Mouse (Mus musculus) hindbrain, embryonic 15.5 days (tissue): ENCODE measurements at regions not wholly inside any gene's neighbourhood (a gene's known extent, or its start where the extent isn't known, plus 50 kb on each side); places are given as distances from the start of the nearest gene placed in this dataset.

Source experiments
- ATAC-seq: fragments of 200-750 bp; cut with Nextera tagmentation; 2 replicates; pipeline ENCODE4 v1.8.0; 2017; ENCODE audit warnings: low read depth, moderate number of reproducible peaks, moderate TSS enrichment; ENCODE audit not compliant: low FRiP score
- H3K27ac ChIP-seq: fragments of 300-500 bp; sonication (generic); replicated peaks from 2 replicates; pipeline ENCODE4 v1.5.1; 2015; ENCODE audit warnings: mild to moderate bottlenecking, inconsistent platforms
- H3K27me3 ChIP-seq: fragments of 300-500 bp; sonication (generic); 2 replicates; pipeline ENCODE4 v1.6.1; 2015; ENCODE audit warnings: control low read depth, inconsistent platforms
- H3K36me3 ChIP-seq: fragments of 300-500 bp; sonication (generic); 2 replicates; pipeline ENCODE4 v1.6.1; 2015; ENCODE audit warnings: control low read depth, inconsistent platforms
- H3K4me1 ChIP-seq: fragments of 300-500 bp; sonication (generic); replicated peaks from 2 replicates; pipeline ENCODE4 v1.6.1; 2015; ENCODE audit warnings: control low read depth, inconsistent platforms
- H3K4me2 ChIP-seq: fragments of 300-500 bp; sonication (generic); 2 replicates; pipeline ENCODE4 v1.6.1; 2015; ENCODE audit warnings: moderate library complexity, mild to moderate bottlenecking, inconsistent platforms
- H3K4me3 ChIP-seq: fragments of 300-500 bp; sonication (generic); 2 replicates; pipeline ENCODE4 v1.5.1; 2015; ENCODE audit warnings: mild to moderate bottlenecking, inconsistent platforms
- H3K9ac ChIP-seq: fragments of 300-500 bp; sonication (generic); 2 replicates; pipeline ENCODE4 v1.6.1; 2015; ENCODE audit warnings: inconsistent platforms
- H3K9me3 ChIP-seq: fragments of 300-500 bp; sonication (generic); 2 replicates; pipeline ENCODE4 v1.6.1; 2016; ENCODE audit warnings: control low read depth, inconsistent platforms
- WGBS: fragments of 180-500 bp; shearing (Covaris S2); methylation state at CpG from one replicate; pipeline ENCODE4 v1.1.7; 2015; 5-methylcytosine and 5-hydroxymethylcytosine counted together

DNA sequence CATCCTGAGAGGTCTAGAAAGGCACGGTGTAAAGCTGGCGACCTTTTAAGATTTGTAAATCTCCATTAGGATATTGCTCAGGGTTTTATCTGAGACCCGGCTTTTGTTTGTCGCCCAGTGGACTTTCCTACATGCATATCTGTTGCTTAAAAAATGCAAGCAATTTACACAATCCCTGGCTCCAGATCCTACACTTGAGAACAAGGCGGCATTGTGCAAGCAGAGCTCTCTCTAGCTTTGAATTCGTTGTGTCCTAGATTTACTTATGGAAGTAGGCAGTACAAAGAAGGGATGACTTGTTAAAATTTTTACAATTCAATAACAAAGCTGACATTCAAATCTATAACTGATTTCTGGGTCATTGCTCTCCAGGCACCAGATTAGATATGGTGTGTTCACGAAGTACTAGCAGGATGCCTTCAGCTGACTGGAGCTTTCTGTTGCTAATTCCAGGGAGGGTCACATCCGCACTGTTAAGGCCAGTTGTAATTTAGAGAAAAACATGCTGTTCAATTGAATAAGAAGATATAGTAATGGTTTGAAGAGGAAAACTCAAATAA, 62.2 kb upstream of the Teddm2 start:
- H3K9ac ChIP-seq, result no peak overlapping the region
- H3K27ac ChIP-seq, result peak overlapping the region; percentile 6; the same call in 1 of the 2 replicates
- H3K36me3 ChIP-seq, result no peaks in the 10 kb centered on the region
- H3K27me3 ChIP-seq, result no peaks in the 10 kb centered on the region
- no peak for ATAC-seq
- H3K4me3 ChIP-seq, result no peak overlapping the region
- WGBS, result 54% methylated on average over 8 of the region's 8 CpGs
- no peaks in the 10 kb centered on the region for H3K4me1 ChIP-seq
- no peaks in the 10 kb centered on the region for H3K9me3 ChIP-seq
- no peak overlapping the region for H3K4me2 ChIP-seq

DNA sequence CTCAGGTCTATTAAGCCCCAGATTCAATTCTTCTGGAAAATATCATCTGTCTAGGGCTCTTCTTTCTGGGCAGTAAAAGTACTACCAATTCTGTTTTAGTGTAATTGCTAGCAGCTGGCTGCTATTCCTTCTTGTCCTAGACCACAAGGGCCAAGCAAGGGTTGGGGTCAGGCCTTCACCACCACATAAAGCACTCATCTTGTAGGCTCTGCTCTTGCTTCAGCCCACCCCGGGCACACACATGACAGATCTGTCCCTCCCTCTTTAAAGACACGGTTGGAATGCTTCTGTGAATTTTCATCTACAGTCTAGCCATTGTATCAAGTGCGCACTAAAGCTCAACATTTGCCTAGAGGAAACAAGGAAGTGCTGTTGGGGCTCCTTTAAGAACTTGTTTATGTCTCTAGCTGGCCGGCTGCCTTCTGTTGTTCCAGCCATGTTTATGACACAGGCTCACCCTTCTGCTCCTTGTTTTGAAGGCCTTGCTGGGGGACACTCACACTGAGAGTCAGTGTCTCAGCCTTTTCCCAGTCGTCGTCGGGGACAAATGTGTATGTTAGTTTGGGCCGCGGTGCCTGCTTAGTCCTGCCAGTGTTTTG, 63.8 kb upstream of the Teddm2 start:
- no peak for ATAC-seq
- WGBS, result 74% methylated on average over 9 of the region's 9 CpGs
- no peaks in the 10 kb centered on the region for H3K27me3 ChIP-seq
- no peaks in the 10 kb centered on the region for H3K9me3 ChIP-seq
- 0 out of 2 replicates have a peak overlapping the region, but pooled peaks have one; percentile 26 for H3K27ac ChIP-seq
- H3K36me3 ChIP-seq, result no peaks in the 10 kb centered on the region
- no peaks in the 10 kb centered on the region for H3K4me1 ChIP-seq
- H3K4me3 ChIP-seq, result no peak overlapping the region
- H3K4me2 ChIP-seq, result no peak overlapping the region
- no peak overlapping the region for H3K9ac ChIP-seq

- no peak for ATAC-seq
- Histone ChIP-seq H3K4me3 (no peak overlapping the region), H3K27me3 (no peaks in the 10 kb centered on the region), H3K4me1 (no peaks in the 10 kb centered on the region), H3K9ac (no peak overlapping the region), H3K27ac (no peak overlapping the region), H3K36me3 (no peaks in the 10 kb centered on the region), H3K4me2 (no peak overlapping the region), H3K9me3 (no peaks in the 10 kb centered on the region)
- WGBS, result 88% methylated on average over 4 of the region's 4 CpGs
Observed at GRCm38 (mm10) chr1:153969401-153969800, 69.4 kb upstream of the Teddm2 start.

GRCm38 (mm10) chr1:153974300-153974699, 74.3 kb upstream of the Teddm2 start:
- H3K4me2 ChIP-seq, result no peak overlapping the region
- 0 out of 2 replicates have a peak, but pooled peaks cover 4% of the 10 kb centered on the region for H3K4me1 ChIP-seq
- ATAC-seq, result no peak
- no peaks in the 10 kb centered on the region for H3K36me3 ChIP-seq
- peak overlapping the region; percentile 25; the same call in 1 of the 2 replicates for H3K27ac ChIP-seq
- H3K9me3 ChIP-seq, result no peaks in the 10 kb centered on the region
- WGBS, result 52% methylated on average over 1 of the region's 1 CpGs
- no peak overlapping the region for H3K4me3 ChIP-seq
- no peaks in the 10 kb centered on the region for H3K27me3 ChIP-seq
- no peak overlapping the region for H3K9ac ChIP-seq

DNA sequence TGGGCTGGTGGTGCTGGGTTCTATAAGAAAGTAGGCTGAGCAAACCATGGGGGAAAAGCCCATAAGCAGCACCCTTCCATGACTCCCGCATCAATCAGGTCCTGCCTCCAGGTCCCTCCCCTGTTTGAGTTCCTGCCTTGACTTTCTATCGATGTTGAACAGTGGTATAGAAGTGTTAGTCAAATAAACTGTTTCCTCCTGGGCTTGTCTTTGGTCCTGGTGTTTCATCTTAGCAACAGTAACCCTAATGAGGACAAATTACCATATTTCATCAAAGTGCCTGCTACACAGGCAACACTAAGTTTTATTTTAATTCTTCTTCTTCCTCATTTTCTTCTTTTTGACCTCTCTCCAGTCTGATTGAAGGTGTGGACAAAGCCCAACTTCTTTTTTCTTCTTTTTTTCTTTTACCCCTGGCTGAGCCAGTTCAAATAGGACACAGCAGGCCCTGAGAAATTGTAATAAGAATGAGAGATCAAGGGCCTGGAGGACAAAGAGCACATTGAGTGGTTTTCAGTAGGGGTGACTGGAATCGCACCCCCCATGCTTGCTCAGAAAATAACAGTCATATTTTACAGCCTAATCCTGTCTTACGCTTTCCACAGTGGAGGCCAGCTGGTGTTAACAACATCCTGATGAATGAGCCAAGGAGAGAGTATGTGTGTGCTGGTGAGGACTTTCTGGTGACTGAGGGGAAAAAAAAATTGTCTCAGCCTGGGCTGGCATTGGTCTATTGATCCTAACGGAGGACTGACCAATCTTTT, 78.1 kb upstream of the Teddm2 start:
- no peak overlapping the region for H3K4me2 ChIP-seq
- no peak overlapping the region for H3K9ac ChIP-seq
- H3K27me3 ChIP-seq, result no peaks in the 10 kb centered on the region
- no peaks in the 10 kb centered on the region for H3K9me3 ChIP-seq
- no peaks in the 10 kb centered on the region for H3K36me3 ChIP-seq
- H3K4me1 ChIP-seq, result 0 out of 2 replicates have a peak, but pooled peaks cover 4% of the 10 kb centered on the region
- no peak overlapping the region for H3K4me3 ChIP-seq
- H3K27ac ChIP-seq, result 0 out of 2 replicates have a peak overlapping the region, but pooled peaks have one; percentile 20
- 12% methylated on average over 5 of the region's 5 CpGs for WGBS
- ATAC-seq, result peak; percentile 73

DNA sequence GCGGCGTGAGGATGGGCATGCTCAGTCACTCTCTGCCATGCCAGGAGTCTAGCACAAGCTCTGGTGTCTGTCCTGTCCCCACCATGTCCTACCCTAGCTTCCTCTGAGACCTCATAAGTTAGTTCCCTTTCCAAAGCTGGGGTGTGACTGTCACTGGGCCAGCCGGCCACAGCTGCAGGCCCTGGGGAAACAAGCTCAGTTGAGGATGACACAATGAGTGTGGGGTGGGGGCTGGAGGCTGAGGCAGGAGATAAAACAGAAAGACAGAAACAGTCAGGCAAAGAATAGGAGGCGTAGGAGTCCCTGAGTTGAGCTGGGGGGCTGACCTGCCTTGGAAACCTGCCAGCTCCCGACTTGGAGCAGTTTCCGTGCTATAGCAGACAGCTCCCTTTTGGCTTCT, 80.9 kb upstream of the Teddm2 start:
- Histone ChIP-seq H3K27ac (no peak overlapping the region), H3K4me2 (no peak overlapping the region), H3K4me3 (no peak overlapping the region), H3K9ac (no peak overlapping the region), H3K27me3 (no peaks in the 10 kb centered on the region), H3K9me3 (no peaks in the 10 kb centered on the region), H3K36me3 (no peaks in the 10 kb centered on the region), H3K4me1 (0 out of 2 replicates have a peak, but pooled peaks cover 4% of the 10 kb centered on the region)
- ATAC-seq, result no peak
- WGBS, result 56% methylated on average over 6 of the region's 6 CpGs

GRCm38 (mm10) chr1:153985595-153985994, 85.6 kb upstream of the Teddm2 start:
- 95% methylated on average over 5 of the region's 5 CpGs for WGBS
- H3K9ac ChIP-seq, result no peak overlapping the region
- no peak overlapping the region for H3K27ac ChIP-seq
- no peaks in the 10 kb centered on the region for H3K9me3 ChIP-seq
- no peak for ATAC-seq
- H3K27me3 ChIP-seq, result no peaks in the 10 kb centered on the region
- no peaks in the 10 kb centered on the region for H3K4me1 ChIP-seq
- no peaks in the 10 kb centered on the region for H3K36me3 ChIP-seq
- no peak overlapping the region for H3K4me2 ChIP-seq
- no peak overlapping the region for H3K4me3 ChIP-seq

- Histone ChIP-seq H3K4me3 (no peak overlapping the region), H3K27me3 (no peaks in the 10 kb centered on the region), H3K27ac (no peak overlapping the region), H3K9ac (no peak overlapping the region), H3K9me3 (no peaks in the 10 kb centered on the region), H3K36me3 (no peaks in the 10 kb centered on the region), H3K4me1 (no peaks in the 10 kb centered on the region), H3K4me2 (no peak overlapping the region)
- WGBS, result 87% methylated on average over 6 of the region's 6 CpGs
- no peak for ATAC-seq
Observed at GRCm38 (mm10) chr1:153986632-153987031, 86.6 kb upstream of the Teddm2 start.

- H3K27ac ChIP-seq, result no peak overlapping the region
- no peak overlapping the region for H3K4me3 ChIP-seq
- no peaks in the 10 kb centered on the region for H3K36me3 ChIP-seq
- no peak overlapping the region for H3K4me2 ChIP-seq
- no peaks in the 10 kb centered on the region for H3K9me3 ChIP-seq
- whole genome bisulfite sequencing, result 79% methylated on average over 2 of the region's 2 CpGs
- ATAC-seq, result no peak
- H3K4me1 ChIP-seq, result no peaks in the 10 kb centered on the region
- no peaks in the 10 kb centered on the region for H3K27me3 ChIP-seq
- no peak overlapping the region for H3K9ac ChIP-seq
Observed at GRCm38 (mm10) chr1:153988297-153988696, 88.3 kb upstream of the Teddm2 start.

GRCm38 (mm10) chr1:153990651-153991435, 90.8 kb upstream of the Teddm2 start:
- Histone ChIP-seq H3K9ac (no peak overlapping the region), H3K9me3 (no peaks in the 10 kb centered on the region), H3K36me3 (no peaks in the 10 kb centered on the region), H3K27me3 (no peaks in the 10 kb centered on the region), H3K4me3 (no peak overlapping the region), H3K4me2 (no peak overlapping the region), H3K4me1 (no peaks in the 10 kb centered on the region), H3K27ac (no peak overlapping the region)
- no peak for ATAC-seq
- WGBS, result 93% methylated on average over 11 of the region's 11 CpGs

DNA sequence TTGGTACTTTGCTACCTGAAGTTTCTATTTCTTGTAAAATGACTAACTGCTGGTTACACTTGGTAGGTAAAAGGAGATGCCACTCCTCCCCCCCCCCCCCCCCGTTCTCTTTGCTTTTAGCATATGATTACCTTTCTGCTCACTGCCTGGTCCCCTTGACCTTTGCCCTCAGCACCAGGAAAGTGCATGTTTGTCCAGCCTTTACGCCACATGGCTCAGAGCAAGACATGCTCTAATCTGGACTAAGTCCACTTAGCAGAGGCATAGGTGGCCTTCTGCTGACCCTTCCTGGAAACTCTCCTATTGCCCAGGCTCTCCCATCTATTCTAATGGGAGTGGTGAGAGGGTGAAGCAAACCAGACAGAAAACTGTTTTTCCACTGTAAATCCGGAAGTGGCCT, 92.4 kb upstream of the Teddm2 start:
- ATAC-seq, result no peak

DNA sequence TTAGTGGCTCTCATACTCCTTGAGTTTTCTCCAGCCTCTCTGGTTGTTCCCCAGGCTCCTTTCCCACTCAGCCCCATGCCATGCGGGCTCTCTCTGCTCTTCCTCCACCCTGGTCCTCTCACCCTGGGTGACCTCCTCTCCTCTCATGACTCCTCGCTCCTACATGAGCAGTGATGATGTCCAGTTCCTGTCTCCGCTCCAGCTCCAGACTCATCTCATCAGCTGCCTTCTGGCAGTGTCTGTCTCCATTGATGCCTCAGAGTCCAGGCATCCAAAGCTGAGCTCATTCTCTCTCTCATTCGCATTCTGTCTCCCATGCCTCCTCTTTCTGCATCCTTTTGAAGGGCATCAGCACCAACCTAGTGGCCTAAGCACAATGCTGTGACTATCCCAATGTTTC, 94.8 kb upstream of the Teddm2 start:
- 93% methylated on average over 4 of the region's 4 CpGs for WGBS
- no peak for ATAC-seq
- no peak overlapping the region for H3K4me2 ChIP-seq
- H3K27me3 ChIP-seq, result no peaks in the 10 kb centered on the region
- H3K9ac ChIP-seq, result no peak overlapping the region
- H3K4me1 ChIP-seq, result no peaks in the 10 kb centered on the region
- no peak overlapping the region for H3K4me3 ChIP-seq
- H3K27ac ChIP-seq, result no peak overlapping the region
- H3K9me3 ChIP-seq, result no peaks in the 10 kb centered on the region
- H3K36me3 ChIP-seq, result no peaks in the 10 kb centered on the region

More for the DNA sequence above, 92.4 kb upstream of the Teddm2 start:
- no peaks in the 10 kb centered on the region for H3K4me1 ChIP-seq
- H3K9ac ChIP-seq, result no peak overlapping the region
- H3K27ac ChIP-seq, result no peak overlapping the region
- no peaks in the 10 kb centered on the region for H3K27me3 ChIP-seq
- H3K4me2 ChIP-seq, result no peak overlapping the region
- H3K4me3 ChIP-seq, result no peak overlapping the region
- WGBS, result 74% methylated on average over 3 of the region's 3 CpGs
- H3K36me3 ChIP-seq, result no peaks in the 10 kb centered on the region
- H3K9me3 ChIP-seq, result no peaks in the 10 kb centered on the region
